Mouse (Mus musculus) small intestine, adult 2 months (tissue): ENCODE results near the gene Scamp1. TPM values are rescaled to one million over a fixed set of nuclear protein-coding genes. Genes with fewer than 3 reads are reported as not detected.
A peak's percentile ranks its signal among the peaks of the same experiment; 100 is the strongest.

Experiments
- H3K27ac ChIP-seq: fragments of 200-500 bp; 2 replicates; pipeline ENCODE4 v1.5.1; 2012; ENCODE audit warnings: low read depth, low read length, control low read depth, inconsistent platforms; ENCODE audit not compliant: insufficient read depth
- H3K27me3 ChIP-seq: fragments of 200-500 bp; 2 replicates; pipeline ENCODE4 v1.6.1; 2012; ENCODE audit warnings: mild to moderate bottlenecking, moderate library complexity, low read length, inconsistent platforms; ENCODE audit not compliant: control insufficient read depth, insufficient read depth
- H3K36me3 ChIP-seq: fragments of 200-500 bp; 2 replicates; pipeline ENCODE4 v1.6.1; 2012; ENCODE audit warnings: mild to moderate bottlenecking, low read length, control low read depth, inconsistent platforms; ENCODE audit not compliant: control insufficient read depth, insufficient read depth
- H3K4me1 ChIP-seq: fragments of 200-500 bp; 2 replicates; pipeline ENCODE4 v1.6.1; 2012; ENCODE audit warnings: low read length, inconsistent platforms, mixed read lengths; ENCODE audit not compliant: control insufficient read depth, insufficient read depth, insufficient read length
- H3K4me3 ChIP-seq: fragments of 200-500 bp; 2 replicates; pipeline ENCODE4 v1.5.1; 2012; ENCODE audit warnings: low read depth, mild to moderate bottlenecking, control low read depth, inconsistent platforms, low read length, moderate library complexity
- CTCF ChIP-seq: fragments of 200-500 bp; IDR thresholded peaks from 2 replicates; pipeline ENCODE4 v1.5.1; 2012; ENCODE audit warnings: low read depth, mild to moderate bottlenecking, control low read depth, inconsistent platforms, low read length, moderate library complexity, mixed read lengths; ENCODE audit not compliant: insufficient replicate concordance, insufficient read length; ENCODE audit errors: extremely low read depth
- POLR2A ChIP-seq: fragments of 200-500 bp; IDR thresholded peaks from 2 replicates; pipeline ENCODE4 v1.6.1; 2012; ENCODE audit warnings: low read depth, mild to moderate bottlenecking, control low read depth, inconsistent platforms, low read length, moderate library complexity
- WGBS: fragments of 180-500 bp; shearing (Covaris S2); methylation state at CpG from one replicate; pipeline ENCODE4 v1.1.7; 2018; 5-methylcytosine and 5-hydroxymethylcytosine counted together
- polyA plus RNA-seq: library from polyadenylated mRNA; depleted of rRNA; stranded (reverse); fragments of >200 nt; gene quantifications from 2 replicates; pipeline ENCODE4 v1.2.3, GENCODE M21; 2012

The Scamp1 gene
- polyA plus RNA-seq, 1 experiment, result 7.9 TPM

DNA sequence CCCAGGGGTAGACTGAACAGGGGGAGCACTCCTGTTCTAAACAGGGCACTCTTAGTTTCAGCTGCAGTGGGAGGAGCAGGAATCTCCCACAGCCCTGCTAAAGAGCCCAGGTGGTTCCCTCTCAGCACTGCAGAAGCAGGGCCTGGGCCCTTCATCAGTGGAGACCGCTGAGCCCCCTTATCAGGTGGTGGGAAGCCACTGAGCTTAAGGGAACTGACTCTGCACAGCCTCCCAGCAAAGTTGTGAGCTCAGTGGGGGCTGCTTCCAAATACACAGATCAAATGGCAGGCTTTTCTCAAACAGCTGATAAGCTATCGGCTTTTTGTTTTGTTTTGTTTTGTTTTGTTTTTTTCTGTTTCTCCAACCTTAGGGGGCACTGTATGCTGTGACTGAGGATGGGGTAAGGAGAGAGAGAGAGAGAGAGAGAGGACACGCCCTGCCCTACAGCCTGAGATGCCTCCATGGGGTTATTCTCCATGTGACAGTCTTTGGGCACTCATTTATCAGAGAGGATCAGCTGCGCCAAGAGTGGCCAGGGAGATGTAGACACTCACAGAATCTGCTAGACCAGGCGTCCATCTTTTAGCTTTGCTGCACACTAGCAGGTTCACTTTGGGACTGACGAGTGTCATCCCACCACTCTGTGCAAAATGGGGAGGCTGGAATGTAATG lies 110.1 kb downstream of the Scamp1 start:
- H3K27me3 ChIP-seq, result no peaks in the 10 kb centered on the region
- H3K4me3 ChIP-seq, result peak overlapping the region; percentile 75
- TF ChIP-seq CTCF, result no peak
- TF ChIP-seq POLR2A, result no peak

DNA sequence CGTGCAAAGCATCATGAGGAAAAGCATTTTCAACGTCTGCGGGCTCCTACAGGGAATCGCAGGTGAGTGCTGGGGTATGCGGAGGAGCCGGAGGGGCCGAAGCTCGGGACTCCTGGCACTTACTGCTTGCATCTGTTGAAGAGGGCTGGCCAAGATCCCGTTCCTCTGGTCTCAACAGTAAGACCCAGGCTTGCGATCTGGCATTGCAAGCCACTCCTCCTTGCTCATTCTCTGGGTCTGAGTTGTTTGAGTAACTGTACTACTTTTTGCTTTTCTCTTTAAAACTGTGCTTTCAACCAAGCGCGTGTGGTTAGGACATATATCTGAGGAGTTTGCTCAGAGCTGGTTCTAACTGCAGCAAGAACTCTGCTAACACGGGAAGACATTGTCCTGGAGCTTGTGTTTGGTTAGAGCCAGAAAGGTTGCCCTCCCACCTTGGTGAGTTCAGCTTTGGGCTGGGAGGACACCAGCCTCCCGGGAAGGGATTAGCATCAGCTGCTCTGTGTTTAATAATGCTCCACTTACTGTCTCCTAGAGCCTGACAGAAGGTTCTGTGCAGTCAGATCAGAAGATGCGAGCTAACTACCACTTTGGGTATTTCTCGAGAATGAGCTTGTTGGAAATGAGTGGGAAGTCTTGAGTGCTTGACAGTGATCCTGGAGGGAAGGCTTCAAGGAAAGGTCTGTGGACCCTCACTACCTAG lies 110.9 kb downstream of the Scamp1 start:
- H3K4me1 ChIP-seq, result peaks cover 14% of the 10 kb centered on the region
- H3K36me3 ChIP-seq, result peaks cover 2% of the 10 kb centered on the region; the same call in 1 of the 2 replicates
- 0 out of 2 replicates have a peak overlapping the region, but pooled peaks have one; percentile 7 for H3K27ac ChIP-seq
- TF ChIP-seq POLR2A (no peak; the same call in 1 of the 2 replicates), CTCF (no peak)
- H3K4me3 ChIP-seq, result peak overlapping the region; percentile 75
- H3K27me3 ChIP-seq, result no peaks in the 10 kb centered on the region
- WGBS, result 32% methylated on average over 16 of the region's 16 CpGs

More for the DNA sequence above, 110.1 kb downstream of the Scamp1 start:
- Histone ChIP-seq H3K36me3 (peaks cover 3% of the 10 kb centered on the region; the same call in 1 of the 2 replicates), H3K27ac (no peak overlapping the region), H3K4me1 (peaks cover 15% of the 10 kb centered on the region)
- WGBS, result 85% methylated on average over 6 of the region's 6 CpGs

GRCm38 (mm10) chr13:94173633-94174576 lies 111.8 kb downstream of the Scamp1 start:
- Histone ChIP-seq H3K27ac (0 out of 2 replicates have a peak overlapping the region, but pooled peaks have one; percentile 0), H3K4me1 (peaks cover 14% of the 10 kb centered on the region), H3K36me3 (no peaks in the 10 kb centered on the region), H3K27me3 (no peaks in the 10 kb centered on the region), H3K4me3 (peak overlapping the region; percentile 75)
- peak; percentile 84; the same call in 1 of the 2 replicates for TF ChIP-seq POLR2A
- TF ChIP-seq CTCF, result no peak
- 2% methylated on average over 55 of the region's 55 CpGs for WGBS

DNA sequence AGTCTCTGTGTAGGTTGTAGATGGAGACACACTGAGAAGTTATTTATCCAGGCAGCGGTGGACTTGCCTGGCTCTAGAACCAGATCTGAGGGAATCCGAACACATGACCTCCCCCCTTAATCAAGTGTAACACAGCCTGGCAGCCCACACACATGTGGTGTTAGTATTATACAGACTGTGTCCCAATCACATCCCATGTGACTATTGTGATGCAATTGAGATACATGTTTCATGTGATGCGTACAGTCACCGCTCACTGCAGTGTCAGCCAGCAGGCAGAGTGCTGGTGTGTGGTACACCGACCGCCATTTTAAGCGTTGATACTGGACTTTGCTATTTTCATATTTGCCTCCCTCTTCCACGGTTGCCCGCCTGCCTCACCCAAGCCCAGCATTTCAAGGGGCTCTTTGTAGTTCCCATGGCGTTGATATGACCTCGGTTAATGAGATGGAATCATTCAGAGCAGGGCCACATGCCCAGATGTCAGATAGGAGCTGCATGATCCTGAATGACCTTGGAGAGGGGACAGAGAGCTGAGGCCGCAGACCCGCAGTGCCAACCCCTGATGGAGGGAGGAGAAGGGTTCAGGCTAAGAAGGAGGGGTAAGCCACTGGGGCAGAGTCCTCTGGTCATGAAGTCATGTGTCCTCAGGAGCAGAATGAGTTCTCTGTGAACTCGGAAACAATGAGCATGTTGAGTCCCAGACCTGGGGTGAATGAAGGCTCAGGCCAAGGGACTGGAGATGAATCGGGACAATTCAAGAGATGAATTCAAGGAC lies 112.9 kb downstream of the Scamp1 start:
- 89% methylated on average over 15 of the region's 15 CpGs for WGBS
- TF ChIP-seq POLR2A (no peak), CTCF (no peak)
- Histone ChIP-seq H3K4me3 (no peak overlapping the region), H3K4me1 (peaks cover 14% of the 10 kb centered on the region), H3K27ac (no peak overlapping the region), H3K27me3 (no peaks in the 10 kb centered on the region), H3K36me3 (no peaks in the 10 kb centered on the region)

GRCm38 (mm10) chr13:94171612-94172011 lies 114.0 kb downstream of the Scamp1 start:
- no peak for TF ChIP-seq CTCF
- no peak for TF ChIP-seq POLR2A
- Histone ChIP-seq H3K4me3 (no peak overlapping the region), H3K4me1 (peaks cover 14% of the 10 kb centered on the region), H3K36me3 (no peaks in the 10 kb centered on the region), H3K27ac (no peak overlapping the region), H3K27me3 (no peaks in the 10 kb centered on the region)
- 53% methylated on average over 5 of the region's 5 CpGs for WGBS

- Histone ChIP-seq H3K4me1 (peaks cover 17% of the 10 kb centered on the region), H3K4me3 (no peak overlapping the region), H3K36me3 (no peaks in the 10 kb centered on the region), H3K27ac (no peak overlapping the region), H3K27me3 (no peaks in the 10 kb centered on the region)
- TF ChIP-seq POLR2A (no peak), CTCF (no peak)
- WGBS, result 86% methylated on average over 6 of the region's 6 CpGs
Measured at GRCm38 (mm10) chr13:94169325-94169916, 116.2 kb downstream of the Scamp1 start.
